Mouse (Mus musculus) limb, embryonic 15.5 days (tissue): ENCODE measurements around the gene Fam186a. TPM values are rescaled to one million over a fixed set of nuclear protein-coding genes. Genes with fewer than 3 reads are reported as not detected.
A peak's percentile ranks its signal among the peaks of the same experiment; 100 is the strongest.
"Not testable (repeated sequence)": the region's sequence is repeated elsewhere in the genome, so short reads cannot be mapped to it uniquely, and the experiment has no call there.

Source experiments
- ATAC-seq: fragments of 200-750 bp; cut with Nextera tagmentation; 2 replicates; pipeline ENCODE4 v1.8.0; 2017; ENCODE audit warnings: low read depth, moderate TSS enrichment; ENCODE audit not compliant: insufficient number of reproducible peaks, low FRiP score, low TSS enrichment
- H3K27ac ChIP-seq: fragments of 300-500 bp; sonication (generic); 2 replicates; pipeline ENCODE4 v1.5.1; 2015; ENCODE audit warnings: moderate library complexity, mild to moderate bottlenecking, inconsistent platforms
- H3K27me3 ChIP-seq: fragments of 300-500 bp; sonication (generic); 2 replicates; pipeline ENCODE4 v1.6.1; 2015; ENCODE audit warnings: inconsistent platforms
- H3K36me3 ChIP-seq: fragments of 300-500 bp; sonication (generic); 2 replicates; pipeline ENCODE4 v1.6.1; 2015; ENCODE audit warnings: inconsistent platforms
- H3K4me1 ChIP-seq: fragments of 300-500 bp; sonication (generic); 2 replicates; pipeline ENCODE4 v1.6.1; 2015; ENCODE audit warnings: inconsistent platforms
- H3K4me2 ChIP-seq: fragments of 300-500 bp; sonication (generic); 2 replicates; pipeline ENCODE4 v1.6.1; 2015; ENCODE audit warnings: mild to moderate bottlenecking, inconsistent platforms
- H3K4me3 ChIP-seq: fragments of 300-500 bp; sonication (generic); 2 replicates; pipeline ENCODE4 v1.5.1; 2015; ENCODE audit warnings: mild to moderate bottlenecking, inconsistent platforms
- H3K9ac ChIP-seq: fragments of 300-500 bp; sonication (generic); 2 replicates; pipeline ENCODE4 v1.6.1; 2015; ENCODE audit warnings: inconsistent platforms
- H3K9me3 ChIP-seq: fragments of 300-500 bp; sonication (generic); 2 replicates; pipeline ENCODE4 v1.6.1; 2016; ENCODE audit warnings: inconsistent platforms
- WGBS: fragments of 180-500 bp; shearing (Covaris S2); methylation state at CpG from one replicate; pipeline ENCODE4 v1.1.7; 2015; 5-methylcytosine and 5-hydroxymethylcytosine counted together
- polyA plus RNA-seq: library from polyadenylated mRNA; unstranded; fragments of >200 nt; fragmentation: Nextera tagmentation; extraction: Ambion mirVana; gene quantifications from 2 replicates; pipeline ENCODE4 v1.2.1, GENCODE M21; 2015

The Fam186a gene
- 0.10 TPM in 1 of 2 replicates, not detected in the other for polyA plus RNA-seq

- H3K9me3 ChIP-seq, result no peaks in the 10 kb centered on the region
- ATAC-seq, result no peak
- H3K9ac ChIP-seq, result no peak within 1 kb of the TSS
- no peak within 1 kb of the TSS for H3K27ac ChIP-seq
- 84% methylated on average over 4 of the region's 4 CpGs for WGBS
- no peaks in the 10 kb centered on the region for H3K27me3 ChIP-seq
- H3K4me2 ChIP-seq, result no peak within 1 kb of the TSS
- no peaks in the 10 kb centered on the region; the same call in 1 of the 2 replicates for H3K4me1 ChIP-seq
- no peaks in the 10 kb centered on the region for H3K36me3 ChIP-seq
- H3K4me3 ChIP-seq, result no peak within 1 kb of the TSS
Observed at GRCm38 (mm10) chr15:99966961-99967360, at the start of gene Fam186a. Fam186a (minus strand) TSS chr15:99967061.

- Histone ChIP-seq H3K27me3 (no peaks in the 10 kb centered on the region), H3K4me1 (no peaks in the 10 kb centered on the region), H3K9ac (no peak overlapping the region), H3K27ac (no peak overlapping the region), H3K4me2 (no peak overlapping the region), H3K36me3 (peaks cover 68% of the 10 kb centered on the region), H3K9me3 (no peaks in the 10 kb centered on the region), H3K4me3 (no peak overlapping the region)
- ATAC-seq, result no peak
Observed at GRCm38 (mm10) chr15:100006180-100006579, 39.3 kb upstream of the Fam186a start.

GRCm38 (mm10) chr15:100004677-100005273 lies 37.9 kb upstream of the Fam186a start:
- H3K9ac ChIP-seq, result no peak overlapping the region
- 79% methylated on average over 7 of the region's 7 CpGs for WGBS
- H3K4me2 ChIP-seq, result no peak overlapping the region
- H3K4me1 ChIP-seq, result no peaks in the 10 kb centered on the region
- no peak overlapping the region for H3K4me3 ChIP-seq
- H3K9me3 ChIP-seq, result no peaks in the 10 kb centered on the region
- H3K27me3 ChIP-seq, result no peaks in the 10 kb centered on the region
- H3K36me3 ChIP-seq, result peaks cover 63% of the 10 kb centered on the region
- no peak for ATAC-seq
- H3K27ac ChIP-seq, result no peak overlapping the region

- H3K4me2 ChIP-seq, result no peak overlapping the region
- H3K9me3 ChIP-seq, result no peaks in the 10 kb centered on the region
- no peak overlapping the region for H3K9ac ChIP-seq
- H3K4me1 ChIP-seq, result no peaks in the 10 kb centered on the region
- WGBS, result 95% methylated on average over 1 of the region's 1 CpGs
- no peak for ATAC-seq
- H3K27me3 ChIP-seq, result no peaks in the 10 kb centered on the region
- H3K27ac ChIP-seq, result no peak overlapping the region
- peaks cover 56% of the 10 kb centered on the region for H3K36me3 ChIP-seq
- no peak overlapping the region for H3K4me3 ChIP-seq
Observed at GRCm38 (mm10) chr15:99999390-99999789, 32.5 kb upstream of the Fam186a start.

- H3K36me3 ChIP-seq, result peaks cover 50% of the 10 kb centered on the region
- no peaks in the 10 kb centered on the region for H3K9me3 ChIP-seq
- no peak overlapping the region for H3K4me3 ChIP-seq
- ATAC-seq, result no peak
- H3K9ac ChIP-seq, result no peak overlapping the region
- no peaks in the 10 kb centered on the region for H3K27me3 ChIP-seq
- no peaks in the 10 kb centered on the region for H3K4me1 ChIP-seq
- WGBS, result 88% methylated on average over 6 of the region's 6 CpGs
- no peak overlapping the region for H3K27ac ChIP-seq
- no peak overlapping the region for H3K4me2 ChIP-seq
Observed at GRCm38 (mm10) chr15:99997114-99997804, 30.4 kb upstream of the Fam186a start.

- WGBS, result 96% methylated on average over 1 of the region's 1 CpGs
- no peak for ATAC-seq
- Histone ChIP-seq H3K36me3 (peaks cover 52% of the 10 kb centered on the region), H3K27ac (no peak overlapping the region), H3K4me3 (no peak overlapping the region), H3K4me1 (no peaks in the 10 kb centered on the region), H3K9ac (no peak overlapping the region), H3K27me3 (no peaks in the 10 kb centered on the region), H3K9me3 (no peaks in the 10 kb centered on the region), H3K4me2 (no peak overlapping the region)
Observed at GRCm38 (mm10) chr15:99993100-99993499, 26.2 kb upstream of the Fam186a start.

GRCm38 (mm10) chr15:99979715-99980114 lies 12.9 kb upstream of the Fam186a start:
- Histone ChIP-seq H3K27ac (no peak overlapping the region), H3K4me3 (no peak overlapping the region), H3K4me1 (no peaks in the 10 kb centered on the region), H3K27me3 (no peaks in the 10 kb centered on the region), H3K9me3 (no peaks in the 10 kb centered on the region), H3K9ac (no peak overlapping the region), H3K4me2 (no peak overlapping the region), H3K36me3 (no peaks in the 10 kb centered on the region)
- 86% methylated on average over 2 of the region's 2 CpGs for WGBS
- no peak for ATAC-seq

GRCm38 (mm10) chr15:99979266-99979665 lies 12.4 kb upstream of the Fam186a start:
- ATAC-seq, result no peak
- 85% methylated on average over 1 of the region's 1 CpGs for WGBS
- no peaks in the 10 kb centered on the region for H3K9me3 ChIP-seq
- H3K4me2 ChIP-seq, result no peak overlapping the region
- H3K4me1 ChIP-seq, result no peaks in the 10 kb centered on the region
- H3K27me3 ChIP-seq, result no peaks in the 10 kb centered on the region
- no peak overlapping the region for H3K4me3 ChIP-seq
- no peak overlapping the region for H3K9ac ChIP-seq
- no peaks in the 10 kb centered on the region for H3K36me3 ChIP-seq
- no peak overlapping the region for H3K27ac ChIP-seq

- H3K4me3 ChIP-seq, H3K4me1 ChIP-seq, ATAC-seq, H3K27me3 ChIP-seq, H3K27ac ChIP-seq, H3K4me2 ChIP-seq, H3K9me3 ChIP-seq, H3K9ac ChIP-seq, H3K36me3 ChIP-seq: not testable (repeated sequence)
- 89% methylated on average over 2 of the region's 2 CpGs for WGBS
Observed at GRCm38 (mm10) chr15:99976121-99976520, 9.3 kb upstream of the Fam186a start.

- Histone ChIP-seq H3K9ac (no peak overlapping the region), H3K27me3 (no peaks in the 10 kb centered on the region), H3K4me1 (peaks cover 3% of the 10 kb centered on the region; the same call in 1 of the 2 replicates), H3K4me3 (no peak overlapping the region), H3K4me2 (no peak overlapping the region), H3K36me3 (no peaks in the 10 kb centered on the region), H3K9me3 (no peaks in the 10 kb centered on the region), H3K27ac (no peak overlapping the region)
- no peak for ATAC-seq
- 60% methylated on average over 2 of the region's 2 CpGs for WGBS
Observed at GRCm38 (mm10) chr15:99974476-99975220, 7.8 kb upstream of the Fam186a start.

- no peaks in the 10 kb centered on the region for H3K27me3 ChIP-seq
- ATAC-seq, result peak; percentile 78
- H3K9me3 ChIP-seq, result no peaks in the 10 kb centered on the region
- H3K4me2 ChIP-seq, result peak overlapping the region; percentile 54
- no peaks in the 10 kb centered on the region for H3K36me3 ChIP-seq
- peak overlapping the region; percentile 99 for H3K4me3 ChIP-seq
- peaks cover 3% of the 10 kb centered on the region; the same call in 1 of the 2 replicates for H3K4me1 ChIP-seq
- H3K27ac ChIP-seq, result peak overlapping the region; percentile 97
- peak overlapping the region; percentile 87 for H3K9ac ChIP-seq
- under 1% methylated on average over 78 of the region's 84 CpGs for WGBS
Observed at GRCm38 (mm10) chr15:99972989-99973911, 6.4 kb upstream of the Fam186a start.
